In the genomic region with DNA sequence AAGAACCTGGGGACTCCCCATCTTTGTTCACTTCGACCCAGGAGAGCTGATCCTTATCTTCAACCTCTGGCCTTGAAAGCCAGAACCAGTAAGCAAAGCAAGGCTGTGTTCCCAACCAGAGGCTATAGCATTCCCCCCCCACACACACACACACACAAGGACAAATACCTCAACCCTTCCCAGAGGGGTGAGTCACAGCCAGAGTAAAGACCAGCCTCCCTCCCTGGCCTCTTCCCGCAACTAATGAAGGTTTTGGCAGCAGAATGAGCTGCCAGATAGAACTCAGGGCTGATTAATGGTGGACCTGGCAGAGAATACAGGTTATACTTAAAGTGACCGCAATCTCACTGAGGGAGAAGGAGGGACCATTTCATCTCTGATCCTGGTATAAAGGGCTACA, we compare ENCODE assay signal across 15 mouse cellular contexts. TPM values are rescaled to one million over a fixed set of nuclear protein-coding genes. Genes with fewer than 3 reads are reported as not detected.
DNase-seq lines count a peak whose midpoint lies in the region; ATAC-seq and TF ChIP-seq lines count a peak whose summit lies in the region.
"Had no signal": no experiment of that assay in that cellular context is flagged by ENCODE, and none has a peak within 500 bp of the region (broad histone marks: within the 10 kb centered on the region; RNA-seq: fewer than 3 reads in every experiment).

No protein-coding gene starts in this region.

- no peak overlapping the region for H3K27ac ChIP-seq in heart, embryonic 15.5 days
- H3K27ac ChIP-seq in lung, embryonic 14.5 days (ENCODE audit: low read depth) = no peak overlapping the region
- H3K27ac ChIP-seq in stomach, embryonic 14.5 days (ENCODE audit: low read length) = peak overlapping the region; percentile 74; the same call in 1 of the 2 replicates
- H3K27ac ChIP-seq: hindbrain, embryonic 13.5 days; limb, embryonic 12.5 days had no signal

- H3K4me2 ChIP-seq in heart, embryonic 15.5 days = no peak overlapping the region
- H3K4me2 ChIP-seq in lung, embryonic 14.5 days = no peak overlapping the region
- H3K4me2 ChIP-seq in stomach, embryonic 14.5 days (replicated peaks; ENCODE audit: low read depth, low read length) = no peak overlapping the region
- H3K4me2 ChIP-seq: hindbrain, embryonic 13.5 days; limb, embryonic 12.5 days had no signal

- H3K36me3 ChIP-seq in heart, embryonic 15.5 days = no peaks in the 10 kb centered on the region
- peaks cover 3% of the 10 kb centered on the region; the same call in 1 of the 2 replicates for H3K36me3 ChIP-seq in lung, embryonic 14.5 days (ENCODE audit: insufficient read depth)
- no peaks in the 10 kb centered on the region for H3K36me3 ChIP-seq in stomach, embryonic 14.5 days (ENCODE audit: control insufficient read depth, insufficient read depth, low read length)
- H3K36me3 ChIP-seq: hindbrain, embryonic 13.5 days; limb, embryonic 12.5 days had no signal

- peak; percentile 65; the same call in 1 of the 2 replicates for ATAC-seq in heart, embryonic 15.5 days (replicated peaks; ENCODE audit: insufficient number of reproducible peaks, insufficient read depth, low FRiP score, low read depth)
- ATAC-seq in lung, embryonic 14.5 days (ENCODE audit: insufficient read depth) = peak; percentile 47; the same call in 1 of the 2 replicates
- ATAC-seq in stomach, embryonic 14.5 days (ENCODE audit: insufficient number of reproducible peaks, insufficient read depth, low FRiP score, low read depth) = peak; percentile 79; the same call in 1 of the 2 replicates

- no peak overlapping the region for H3K9ac ChIP-seq in heart, embryonic 15.5 days
- no peak overlapping the region for H3K9ac ChIP-seq in lung, embryonic 14.5 days
- H3K9ac ChIP-seq in stomach, embryonic 14.5 days (replicated peaks; ENCODE audit: low read depth, low read length) = no peak overlapping the region
- H3K9ac ChIP-seq: hindbrain, embryonic 13.5 days; limb, embryonic 12.5 days had no signal

- no peak for DNase-seq in heart, adult 9 months (ENCODE audit: low spot score in 2 of 2)
- DNase-seq in lung, embryonic 14.5 days = peak; percentile 51
- DNase-seq in lung, postnatal 4 days = no peak
- DNase-seq in adrenal gland, postnatal 14 days = peak; percentile 87
- no peak for DNase-seq in gastrocnemius, adult 8-10 months (ENCODE audit: low spot score in 2 of 2)
- no peak for DNase-seq in frontal cortex, postnatal 36 days (ENCODE audit: low spot score in 2 of 2)
- DNase-seq: B cell, adult 2 months; cerebellum, postnatal 36 days; right cerebral cortex, adult 18-20 months had no signal

- H3K4me1 ChIP-seq in heart, embryonic 15.5 days (replicated peaks) = peaks cover 33% of the 10 kb centered on the region
- peaks cover 11% of the 10 kb centered on the region for H3K4me1 ChIP-seq in lung, embryonic 14.5 days (ENCODE audit: insufficient read depth)
- peaks cover 46% of the 10 kb centered on the region for H3K4me1 ChIP-seq in stomach, embryonic 14.5 days (ENCODE audit: control insufficient read depth, insufficient read depth, low read length)

- TF ChIP-seq CTCF in lung, embryonic 14.5 days (IDR thresholded peaks at IDR 0.05; ENCODE audit: low read depth) = no peak

- WGBS in heart, embryonic 15.5 days = 26% methylated on average over 3 of the region's 3 CpGs
- 26% methylated on average over 3 of the region's 3 CpGs for WGBS in lung, embryonic 14.5 days
- whole genome bisulfite sequencing in stomach, embryonic 14.5 days = 22% methylated on average over 3 of the region's 3 CpGs

- no peak overlapping the region for H3K4me3 ChIP-seq in heart, embryonic 15.5 days
- H3K4me3 ChIP-seq in lung, embryonic 14.5 days (ENCODE audit: low read depth, low read length) = no peak overlapping the region
- H3K4me3 ChIP-seq in stomach, embryonic 14.5 days (ENCODE audit: low read depth, low read length) = no peak overlapping the region
- H3K4me3 ChIP-seq: erythroblast, embryonic 14.5 days; hindbrain, embryonic 13.5 days; limb, embryonic 12.5 days had no signal

- no peaks in the 10 kb centered on the region for H3K27me3 ChIP-seq in heart, embryonic 15.5 days
- no peaks in the 10 kb centered on the region for H3K27me3 ChIP-seq in lung, embryonic 14.5 days (ENCODE audit: insufficient read depth, low read length)
- H3K27me3 ChIP-seq in stomach, embryonic 14.5 days (ENCODE audit: control insufficient read depth, insufficient read depth, low read length) = no peaks in the 10 kb centered on the region

- no peaks in the 10 kb centered on the region for H3K9me3 ChIP-seq in heart, embryonic 15.5 days (replicated peaks)
- no peaks in the 10 kb centered on the region for H3K9me3 ChIP-seq in lung, embryonic 14.5 days (ENCODE audit: low read depth, low read length)
- H3K9me3 ChIP-seq in stomach, embryonic 14.5 days (ENCODE audit: control insufficient read depth, low read depth, low read length) = no peaks in the 10 kb centered on the region
- H3K9me3 ChIP-seq: hindbrain, embryonic 13.5 days; limb, embryonic 12.5 days had no signal

RNA-seq across cellular contexts. Expression of gene Ankrd40, which starts 18.8 kb away (rescaled TPM):
- polyA plus RNA-seq in heart, embryonic 15.5 days (2015; fragmentation: Nextera tagmentation; extraction: Ambion mirVana) = 52.3 and 52.5 TPM in 2 replicates
- polyA plus RNA-seq in lung, embryonic 14.5 days (2014; fragmentation: Nextera tagmentation; extraction: Ambion mirVana) = 29.8 and 30.9 TPM in 2 replicates
- total RNA-seq in adrenal gland, postnatal 14 days (2021) = 131 and 136 TPM in 2 replicates
- polyA plus RNA-seq in stomach, embryonic 14.5 days (2014; fragmentation: Nextera tagmentation; extraction: Ambion mirVana) = 17.4 and 19.2 TPM in 2 replicates
- total RNA-seq in gastrocnemius, adult 8-10 months (2022) = 100 to 1,000 TPM; 219 to 291 (median 246) TPM

RNA-seq across cellular contexts. Expression of gene Luc7l3, which starts 24.8 kb away (rescaled TPM):
- polyA plus RNA-seq in heart, embryonic 15.5 days (2015; fragmentation: Nextera tagmentation; extraction: Ambion mirVana) = 63.3 and 70.9 TPM in 2 replicates
- 93.2 and 95.8 TPM in 2 replicates for polyA plus RNA-seq in lung, embryonic 14.5 days (2014; fragmentation: Nextera tagmentation; extraction: Ambion mirVana)
- total RNA-seq in adrenal gland, postnatal 14 days (2021) = 74.5 and 94.6 TPM in 2 replicates
- polyA plus RNA-seq in stomach, embryonic 14.5 days (2014; fragmentation: Nextera tagmentation; extraction: Ambion mirVana) = 116 and 124 TPM in 2 replicates
- total RNA-seq in gastrocnemius, adult 8-10 months (2022) = 10 to 100 TPM; 21.7 to 37.7 (median 28.2) TPM

RNA-seq across cellular contexts. Expression of gene Abcc3, which starts 46.2 kb away (rescaled TPM):
- polyA plus RNA-seq in heart, embryonic 15.5 days (2015; fragmentation: Nextera tagmentation; extraction: Ambion mirVana) = 1.1 and 1.7 TPM in 2 replicates
- polyA plus RNA-seq in lung, embryonic 14.5 days (2014; fragmentation: Nextera tagmentation; extraction: Ambion mirVana) = 3.1 and 3.7 TPM in 2 replicates
- 4.0 and 9.1 TPM in 2 replicates for total RNA-seq in adrenal gland, postnatal 14 days (2021)
- polyA plus RNA-seq in stomach, embryonic 14.5 days (2014; fragmentation: Nextera tagmentation; extraction: Ambion mirVana) = 4.5 and 5.8 TPM in 2 replicates
- total RNA-seq in gastrocnemius, adult 8-10 months (2022) = under 1 TPM; 0.17 to 0.65 (median 0.36) TPM
- total RNA-seq: megakaryocyte-erythroid progenitor cell, adult 5-6 weeks had no signal

Comparison
In these comparisons a context has a peak if more than half of its experiments do, and no peak if none do; other contexts are left out.
1. DNase-seq: peak in lung, embryonic 14.5 days (single experiment) and adrenal gland, postnatal 14 days (single experiment); none in heart, adult 9 months (0 of 2), lung, postnatal 4 days (0 of 2), gastrocnemius, adult 8-10 months (0 of 2) and frontal cortex, postnatal 36 days (0 of 2).
2. Peak in every context shown above with its lines, with median percentiles within 50 percentile points of each other: ATAC-seq.